Mouse (Mus musculus): ENCODE data around the gene Pgm1.

Pgm1 gene

GRCm38 (mm10) chr4:99979326-99979725 lies 50.1 kb downstream of the Pgm1 start:
- no peaks in the 10 kb centered on the region for H3K27me3 ChIP-seq (ENCODE audit: control insufficient read depth, insufficient read depth, low read length, poor library complexity, severe bottlenecking)
- DNase-seq (ENCODE audit: low read depth, low spot score), result no peak

DNA sequence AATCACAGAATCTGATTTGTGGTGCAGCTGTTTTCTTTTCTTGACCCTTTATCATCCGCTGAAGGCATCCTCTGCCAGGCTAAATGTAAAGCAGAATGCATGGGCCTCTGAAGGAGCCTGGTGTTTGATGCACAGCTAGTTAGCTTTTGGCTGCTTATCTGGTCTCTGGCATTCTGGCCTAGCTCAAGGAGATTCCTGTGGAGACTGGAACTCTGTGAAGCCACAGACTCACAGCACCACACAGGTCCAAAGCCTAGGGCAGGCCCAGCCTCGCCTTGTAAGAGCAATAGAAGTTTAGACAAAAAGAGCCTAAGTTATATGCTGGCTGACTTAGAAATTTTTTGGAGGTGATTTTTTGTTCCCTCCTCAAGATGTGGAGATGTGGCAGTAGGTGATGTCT lies 52.0 kb downstream of the Pgm1 start:
- no peaks in the 10 kb centered on the region for H3K27me3 ChIP-seq (ENCODE audit: control insufficient read depth, insufficient read depth, low read length, poor library complexity, severe bottlenecking)
- DNase-seq (ENCODE audit: low read depth, low spot score), result no peak
- no peaks in the 10 kb centered on the region; the same call in none of the 2 replicates for H3K36me3 ChIP-seq (ENCODE audit: control insufficient read depth, insufficient read depth, low read length, poor library complexity, severe bottlenecking)

More at GRCm38 (mm10) chr4:99979326-99979725, 50.1 kb downstream of the Pgm1 start:
- no peaks in the 10 kb centered on the region; the same call in 1 of the 2 replicates for H3K36me3 ChIP-seq (ENCODE audit: control insufficient read depth, insufficient read depth, low read length, poor library complexity, severe bottlenecking)

- no peaks in the 10 kb centered on the region for H3K27me3 ChIP-seq (ENCODE audit: control insufficient read depth, insufficient read depth, low read length, poor library complexity, severe bottlenecking)
- DNase-seq (ENCODE audit: low read depth, low spot score), result no peak
- peaks cover 1% of the 10 kb centered on the region for H3K36me3 ChIP-seq (ENCODE audit: control insufficient read depth, insufficient read depth, low read length, poor library complexity, severe bottlenecking)
These were observed 54.6 kb downstream of the Pgm1 start for GRCm38 (mm10) chr4:99983652-99984368.

GRCm38 (mm10) chr4:99984369-99984752 lies 55.1 kb downstream of the Pgm1 start:
- no peak for DNase-seq (ENCODE audit: low read depth, low spot score)
- Histone ChIP-seq H3K27me3 (ENCODE audit: control insufficient read depth, insufficient read depth, low read length, poor library complexity, severe bottlenecking) (no peaks in the 10 kb centered on the region), H3K36me3 (ENCODE audit: control insufficient read depth, insufficient read depth, low read length, poor library complexity, severe bottlenecking) (peaks cover 1% of the 10 kb centered on the region)

GRCm38 (mm10) chr4:99985086-99985485 lies 55.9 kb downstream of the Pgm1 start:
- DNase-seq (ENCODE audit: low read depth, low spot score), result no peak
- peaks cover 1% of the 10 kb centered on the region for H3K36me3 ChIP-seq (ENCODE audit: control insufficient read depth, insufficient read depth, low read length, poor library complexity, severe bottlenecking)
- no peaks in the 10 kb centered on the region for H3K27me3 ChIP-seq (ENCODE audit: control insufficient read depth, insufficient read depth, low read length, poor library complexity, severe bottlenecking)

DNA sequence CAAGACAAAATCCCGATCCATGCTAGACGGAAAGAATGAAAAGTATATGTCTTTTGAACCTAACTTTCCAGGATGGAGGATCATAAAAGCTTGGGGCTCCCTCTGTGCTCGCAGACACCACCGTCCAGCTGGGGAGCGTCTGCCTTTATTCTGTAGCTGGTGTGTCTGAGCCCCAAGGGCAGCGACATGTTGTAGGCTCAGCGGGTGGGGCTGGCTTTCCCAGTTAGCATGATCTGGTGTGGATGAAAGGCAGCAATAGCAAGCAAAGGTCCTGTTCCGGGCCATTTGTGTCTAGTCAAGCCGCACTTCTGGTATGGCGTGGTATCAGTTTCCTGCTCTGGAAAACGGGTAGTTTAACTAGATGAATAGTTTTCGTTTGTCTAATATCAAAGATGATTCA lies 56.4 kb downstream of the Pgm1 start:
- H3K27me3 ChIP-seq (ENCODE audit: control insufficient read depth, insufficient read depth, low read length, poor library complexity, severe bottlenecking), result no peaks in the 10 kb centered on the region
- no peak for DNase-seq (ENCODE audit: low read depth, low spot score)
- peaks cover 1% of the 10 kb centered on the region for H3K36me3 ChIP-seq (ENCODE audit: control insufficient read depth, insufficient read depth, low read length, poor library complexity, severe bottlenecking)

DNA sequence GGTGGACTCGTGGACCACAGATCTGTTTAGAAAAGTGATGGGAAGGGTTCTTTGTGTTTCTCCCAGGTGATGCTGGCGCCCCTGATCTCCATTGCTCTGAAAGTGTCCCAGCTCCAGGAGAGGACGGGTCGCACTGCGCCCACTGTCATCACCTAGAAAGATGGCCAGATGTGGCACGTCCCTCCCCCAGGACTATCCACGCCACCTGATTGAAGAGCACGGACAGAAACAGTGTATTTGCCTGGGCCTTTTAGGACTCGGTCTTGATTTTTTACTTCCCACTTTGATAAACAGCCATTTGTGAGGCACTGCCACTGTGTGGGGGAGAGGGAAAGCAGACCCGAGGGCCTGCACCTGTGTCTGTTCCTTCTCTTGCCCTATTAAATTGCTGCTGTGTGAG lies 57.4 kb downstream of the Pgm1 start:
- Histone ChIP-seq H3K36me3 (ENCODE audit: control insufficient read depth, insufficient read depth, low read length, poor library complexity, severe bottlenecking) (peaks cover 1% of the 10 kb centered on the region), H3K27me3 (ENCODE audit: control insufficient read depth, insufficient read depth, low read length, poor library complexity, severe bottlenecking) (no peaks in the 10 kb centered on the region)
- DNase-seq (ENCODE audit: low read depth, low spot score), result no peak

DNA sequence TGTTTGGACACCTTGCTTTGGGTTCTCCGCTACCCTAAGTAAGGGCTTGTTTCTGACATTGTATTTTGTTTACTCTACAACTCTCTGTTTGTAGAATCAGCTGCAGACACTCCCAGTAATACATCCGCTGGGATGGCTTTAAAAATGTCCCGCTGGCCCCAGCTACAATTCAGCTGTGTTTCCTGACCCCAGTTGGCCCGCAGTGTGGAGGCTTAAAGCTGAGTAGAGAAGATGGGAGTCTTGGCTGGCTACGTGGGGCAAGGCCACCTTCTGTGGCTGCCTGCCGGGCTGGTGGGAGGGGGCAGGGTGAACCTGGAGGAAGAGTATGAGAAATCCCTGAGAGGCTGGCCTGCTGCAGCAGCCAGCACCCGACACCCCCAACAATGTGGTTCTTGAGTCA lies 59.6 kb downstream of the Pgm1 start:
- Histone ChIP-seq H3K27me3 (ENCODE audit: control insufficient read depth, insufficient read depth, low read length, poor library complexity, severe bottlenecking) (no peaks in the 10 kb centered on the region), H3K36me3 (ENCODE audit: control insufficient read depth, insufficient read depth, low read length, poor library complexity, severe bottlenecking) (peaks cover 1% of the 10 kb centered on the region; the same call in 1 of the 2 replicates)
- no peak for DNase-seq (ENCODE audit: low read depth, low spot score)

DNA sequence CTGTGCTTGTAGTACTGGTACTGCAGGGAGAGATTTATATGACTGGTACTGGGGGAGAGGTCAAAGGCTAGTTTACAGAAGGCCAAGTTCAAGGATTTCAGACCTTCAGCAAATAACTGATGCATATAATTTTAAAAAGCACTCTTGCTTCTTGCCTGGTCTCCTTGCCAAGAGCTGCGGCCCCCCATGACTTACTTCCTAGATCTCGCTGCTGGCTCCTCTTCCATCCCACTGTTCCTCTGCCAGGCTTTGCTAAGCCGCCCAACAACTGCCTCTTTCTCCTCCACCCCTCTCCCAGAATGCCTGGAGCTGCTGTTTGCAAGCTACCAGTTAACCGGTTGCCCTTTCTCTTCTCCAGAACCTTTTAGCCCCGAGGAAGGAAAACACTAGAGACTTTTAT lies 71.8 kb downstream of the Pgm1 start:
- no peaks in the 10 kb centered on the region for H3K36me3 ChIP-seq (ENCODE audit: control insufficient read depth, insufficient read depth, low read length, poor library complexity, severe bottlenecking)
- no peak for DNase-seq (ENCODE audit: low read depth, low spot score)
- H3K27me3 ChIP-seq (ENCODE audit: control insufficient read depth, insufficient read depth, low read length, poor library complexity, severe bottlenecking), result no peaks in the 10 kb centered on the region

- Histone ChIP-seq H3K27me3 (ENCODE audit: control insufficient read depth, insufficient read depth, low read length, poor library complexity, severe bottlenecking) (no peaks in the 10 kb centered on the region), H3K36me3 (ENCODE audit: control insufficient read depth, insufficient read depth, low read length, poor library complexity, severe bottlenecking) (no peaks in the 10 kb centered on the region)
- DNase-seq (ENCODE audit: low read depth, low spot score), result no peak
These were observed 72.6 kb downstream of the Pgm1 start for GRCm38 (mm10) chr4:100001806-100002205.

GRCm38 (mm10) chr4:100007721-100008120 lies 78.5 kb downstream of the Pgm1 start:
- no peaks in the 10 kb centered on the region for H3K27me3 ChIP-seq (ENCODE audit: control insufficient read depth, insufficient read depth, low read length, poor library complexity, severe bottlenecking)
- H3K36me3 ChIP-seq (ENCODE audit: control insufficient read depth, insufficient read depth, low read length, poor library complexity, severe bottlenecking), result no peaks in the 10 kb centered on the region
- DNase-seq (ENCODE audit: low read depth, low spot score), result no peak

- no peak for DNase-seq (ENCODE audit: low read depth, low spot score)
- Histone ChIP-seq H3K36me3 (ENCODE audit: control insufficient read depth, insufficient read depth, low read length, poor library complexity, severe bottlenecking) (no peaks in the 10 kb centered on the region), H3K27me3 (ENCODE audit: control insufficient read depth, insufficient read depth, low read length, poor library complexity, severe bottlenecking) (no peaks in the 10 kb centered on the region)
These were observed 79.3 kb downstream of the Pgm1 start for GRCm38 (mm10) chr4:100008371-100009090.

- DNase-seq (ENCODE audit: low read depth, low spot score), result no peak
- Histone ChIP-seq H3K27me3 (ENCODE audit: control insufficient read depth, insufficient read depth, low read length, poor library complexity, severe bottlenecking) (no peaks in the 10 kb centered on the region), H3K36me3 (ENCODE audit: control insufficient read depth, insufficient read depth, low read length, poor library complexity, severe bottlenecking) (no peaks in the 10 kb centered on the region)
These were observed 80.0 kb downstream of the Pgm1 start for GRCm38 (mm10) chr4:100009211-100009678.

- DNase-seq (ENCODE audit: low read depth, low spot score), result no peak
- no peaks in the 10 kb centered on the region for H3K36me3 ChIP-seq (ENCODE audit: control insufficient read depth, insufficient read depth, low read length, poor library complexity, severe bottlenecking)
- no peaks in the 10 kb centered on the region for H3K27me3 ChIP-seq (ENCODE audit: control insufficient read depth, insufficient read depth, low read length, poor library complexity, severe bottlenecking)
These were observed 81.7 kb downstream of the Pgm1 start for GRCm38 (mm10) chr4:100010916-100011315.

DNA sequence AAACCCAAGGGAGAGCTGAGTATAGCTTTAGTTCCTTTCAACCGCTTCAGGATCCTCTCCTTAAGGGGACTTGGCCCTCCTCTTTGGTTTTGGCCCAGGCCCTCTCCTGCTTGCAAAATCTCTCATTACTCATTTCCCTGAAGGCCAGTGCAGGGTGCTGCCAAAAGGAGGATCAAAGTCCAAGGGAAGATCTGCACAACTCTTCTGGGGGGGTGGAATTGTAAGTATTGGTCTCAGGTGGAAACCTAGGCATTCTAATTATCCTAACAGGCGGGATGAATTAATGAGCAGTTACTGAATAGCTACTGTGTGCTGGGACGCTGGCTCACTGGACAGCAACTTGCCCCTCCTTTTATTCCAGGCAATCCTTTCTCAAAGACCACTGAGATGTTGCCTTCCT lies 82.3 kb downstream of the Pgm1 start:
- no peak for DNase-seq (ENCODE audit: low read depth, low spot score)
- no peaks in the 10 kb centered on the region for H3K27me3 ChIP-seq (ENCODE audit: control insufficient read depth, insufficient read depth, low read length, poor library complexity, severe bottlenecking)
- H3K36me3 ChIP-seq (ENCODE audit: control insufficient read depth, insufficient read depth, low read length, poor library complexity, severe bottlenecking), result no peaks in the 10 kb centered on the region
